Mouse (Mus musculus) stomach, embryonic 15.5 days (tissue): ENCODE measurements at regions not wholly inside any gene's neighbourhood (a gene's known extent, or its start where the extent isn't known, plus 50 kb on each side); places are given as distances from the start of the nearest gene placed in this dataset.
"Not testable (repeated sequence)": the region's sequence is repeated elsewhere in the genome, so short reads cannot be mapped to it uniquely, and the experiment has no call there.

Experiments used
- ATAC-seq: fragments of 200-750 bp; cut with Nextera tagmentation; 2 replicates; pipeline ENCODE4 v1.8.0; 2017; ENCODE audit warnings: low read depth, moderate number of reproducible peaks, moderate TSS enrichment; ENCODE audit not compliant: insufficient read depth, low FRiP score
- H3K27ac ChIP-seq: fragments of 300-500 bp; sonication (generic); 2 replicates; pipeline ENCODE4 v1.5.1; 2015; ENCODE audit warnings: mild to moderate bottlenecking, inconsistent platforms
- H3K27me3 ChIP-seq: fragments of 300-500 bp; sonication (generic); replicated peaks from 2 replicates; pipeline ENCODE4 v1.6.1; 2015; ENCODE audit warnings: inconsistent platforms
- H3K36me3 ChIP-seq: fragments of 300-500 bp; sonication (generic); 2 replicates; pipeline ENCODE4 v1.6.1; 2015; ENCODE audit warnings: inconsistent platforms
- H3K4me1 ChIP-seq: fragments of 300-500 bp; sonication (generic); 2 replicates; pipeline ENCODE4 v1.6.1; 2015; ENCODE audit warnings: inconsistent platforms
- H3K4me2 ChIP-seq: fragments of 300-500 bp; sonication (generic); 2 replicates; pipeline ENCODE4 v1.6.1; 2015; ENCODE audit warnings: mild to moderate bottlenecking, inconsistent platforms
- H3K4me3 ChIP-seq: fragments of 300-500 bp; sonication (generic); replicated peaks from 2 replicates; pipeline ENCODE4 v1.5.1; 2015; ENCODE audit warnings: inconsistent platforms
- H3K9ac ChIP-seq: fragments of 300-500 bp; sonication (generic); 2 replicates; pipeline ENCODE4 v1.6.1; 2015; ENCODE audit warnings: inconsistent platforms
- H3K9me3 ChIP-seq: fragments of 300-500 bp; sonication (generic); 2 replicates; pipeline ENCODE4 v1.6.1; 2016; ENCODE audit warnings: inconsistent platforms
- WGBS: fragments of 180-500 bp; shearing (Covaris S2); methylation state at CpG from one replicate; pipeline ENCODE4 v1.1.7; 2015; 5-methylcytosine and 5-hydroxymethylcytosine counted together

- 93% methylated on average over 1 of the region's 1 CpGs for WGBS
- H3K27ac ChIP-seq = no peak overlapping the region
- H3K36me3 ChIP-seq = no peaks in the 10 kb centered on the region
- ATAC-seq = no peak
- no peaks in the 10 kb centered on the region for H3K9me3 ChIP-seq
- H3K4me3 ChIP-seq = no peak overlapping the region
- H3K4me2 ChIP-seq = no peak overlapping the region
- H3K27me3 ChIP-seq = no peaks in the 10 kb centered on the region
- no peaks in the 10 kb centered on the region for H3K4me1 ChIP-seq
- no peak overlapping the region for H3K9ac ChIP-seq
Measured at GRCm38 (mm10) chr7:73068534-73068933, 306.8 kb upstream of the Rgma start.

DNA sequence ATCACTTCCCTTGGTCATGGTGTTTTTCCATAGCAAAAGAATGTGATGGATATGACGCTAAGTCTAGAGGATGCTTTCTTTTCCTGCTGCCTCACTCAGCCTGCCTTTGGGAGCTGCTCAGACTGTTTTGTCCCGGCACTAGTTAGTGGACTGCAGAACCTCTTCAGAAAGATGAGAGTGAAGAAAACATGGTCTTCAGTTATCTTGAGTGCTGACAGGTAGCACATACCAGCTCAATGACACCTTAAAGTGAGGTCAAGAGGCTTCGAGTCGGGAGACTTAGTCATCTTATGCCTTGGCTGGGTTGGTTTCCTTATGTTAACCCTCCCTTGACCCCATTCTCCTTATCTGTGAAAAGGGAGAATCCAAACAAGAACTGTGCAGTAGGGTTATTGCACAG is 306.0 kb upstream of the Rgma start:
- Histone ChIP-seq H3K36me3 (no peaks in the 10 kb centered on the region), H3K9me3 (no peaks in the 10 kb centered on the region), H3K27ac (no peak overlapping the region), H3K27me3 (no peaks in the 10 kb centered on the region), H3K9ac (no peak overlapping the region), H3K4me2 (no peak overlapping the region), H3K4me3 (no peak overlapping the region), H3K4me1 (no peaks in the 10 kb centered on the region)
- WGBS = 38% methylated on average over 4 of the region's 4 CpGs
- ATAC-seq = no peak

GRCm38 (mm10) chr7:73075391-73075790 is 299.9 kb upstream of the Rgma start:
- H3K4me2 ChIP-seq, H3K27ac ChIP-seq, H3K4me3 ChIP-seq, H3K27me3 ChIP-seq, H3K9me3 ChIP-seq, H3K4me1 ChIP-seq, ATAC-seq, H3K36me3 ChIP-seq, H3K9ac ChIP-seq: not testable (repeated sequence)
- 95% methylated on average over 7 of the region's 7 CpGs for WGBS

DNA sequence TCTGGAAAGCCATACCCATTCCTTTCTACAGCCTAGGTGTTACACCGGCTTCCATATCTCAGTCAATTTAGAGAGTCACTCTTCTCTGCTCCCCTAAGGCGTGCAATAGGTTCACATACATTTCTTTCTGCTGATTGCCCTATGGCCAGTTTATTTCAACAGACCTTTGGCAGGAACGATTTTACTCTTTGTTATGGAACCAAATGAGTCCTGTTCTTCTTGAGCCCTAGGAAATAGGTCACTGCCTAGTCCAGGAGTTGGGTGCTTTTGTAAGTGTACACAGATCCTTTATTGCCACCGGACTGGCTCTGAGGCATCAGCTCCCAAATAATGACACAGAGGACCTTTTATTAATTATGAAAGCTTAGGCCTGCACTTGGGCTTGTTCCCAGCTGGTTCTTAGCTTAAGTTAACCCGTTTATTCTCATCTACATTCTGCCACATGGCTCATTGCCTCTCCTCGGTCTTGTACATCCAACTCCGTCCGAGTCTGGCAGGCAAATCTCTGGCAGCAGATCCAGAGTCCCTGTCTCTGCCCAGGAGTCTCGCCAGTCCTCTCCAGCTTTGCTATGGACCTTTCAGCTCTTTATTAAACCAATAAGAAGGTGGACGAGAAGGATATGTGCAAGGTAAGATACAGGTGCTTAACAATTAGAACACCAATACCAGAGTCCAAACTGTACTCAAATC is 287.7 kb upstream of the Rgma start:
- Histone ChIP-seq H3K27ac (no peak overlapping the region), H3K4me3 (no peak overlapping the region), H3K4me2 (no peak overlapping the region), H3K9me3 (no peaks in the 10 kb centered on the region), H3K27me3 (no peaks in the 10 kb centered on the region), H3K36me3 (no peaks in the 10 kb centered on the region), H3K4me1 (no peaks in the 10 kb centered on the region), H3K9ac (no peak overlapping the region)
- ATAC-seq = no peak
- WGBS = 76% methylated on average over 10 of the region's 10 CpGs

DNA sequence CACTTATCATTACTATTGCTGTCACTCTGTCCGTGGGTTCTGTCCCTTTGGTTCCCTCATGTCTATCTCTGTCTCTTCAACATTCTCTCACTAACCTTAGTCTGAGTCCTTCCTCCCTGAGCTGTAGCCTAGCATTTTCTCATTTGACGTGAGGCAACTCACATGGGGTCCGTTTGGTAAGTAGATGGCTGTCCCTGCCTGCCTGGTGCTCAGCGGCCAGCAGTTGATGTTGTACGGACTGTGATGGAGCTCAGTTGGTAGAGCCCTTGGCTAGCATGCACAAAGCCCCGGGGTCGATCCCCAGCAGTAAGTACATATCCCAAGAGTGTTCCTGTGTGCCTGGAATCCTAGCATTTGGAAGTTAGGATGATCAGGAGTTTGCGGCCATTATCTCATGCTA is 287.0 kb upstream of the Rgma start:
- Histone ChIP-seq H3K4me2 (no peak overlapping the region), H3K9me3 (no peaks in the 10 kb centered on the region), H3K4me3 (no peak overlapping the region), H3K9ac (no peak overlapping the region), H3K27ac (no peak overlapping the region), H3K4me1 (no peaks in the 10 kb centered on the region), H3K36me3 (no peaks in the 10 kb centered on the region), H3K27me3 (no peaks in the 10 kb centered on the region)
- 88% methylated on average over 8 of the region's 8 CpGs for WGBS
- ATAC-seq = no peak

- no peaks in the 10 kb centered on the region for H3K4me1 ChIP-seq
- no peak overlapping the region for H3K4me2 ChIP-seq
- H3K9ac ChIP-seq = no peak overlapping the region
- WGBS = 97% methylated on average over 3 of the region's 3 CpGs
- H3K9me3 ChIP-seq = no peaks in the 10 kb centered on the region
- no peak for ATAC-seq
- no peaks in the 10 kb centered on the region for H3K36me3 ChIP-seq
- no peak overlapping the region for H3K27ac ChIP-seq
- no peak overlapping the region for H3K4me3 ChIP-seq
- no peaks in the 10 kb centered on the region for H3K27me3 ChIP-seq
Measured at GRCm38 (mm10) chr7:73091758-73092157, 283.6 kb upstream of the Rgma start.

DNA sequence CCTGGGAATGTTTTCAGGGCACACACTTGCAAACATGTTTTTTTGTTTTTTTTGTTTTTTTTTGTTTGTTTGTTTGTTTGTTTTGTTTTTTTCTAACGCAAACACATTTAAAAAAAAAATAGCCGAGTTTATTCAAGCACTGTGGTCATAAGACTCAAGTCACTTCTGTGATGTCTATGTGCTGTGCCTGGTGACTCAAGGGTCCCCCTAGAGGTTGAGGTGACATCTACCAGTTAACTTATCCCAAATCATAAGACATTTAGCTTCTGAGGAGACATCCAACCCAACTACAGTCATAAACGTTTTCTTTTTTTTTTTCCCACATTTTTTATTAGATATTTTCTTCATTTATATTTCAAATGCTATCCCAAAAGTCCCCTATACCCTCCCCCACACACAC is 281.2 kb upstream of the Rgma start:
- WGBS = 43% methylated on average over 3 of the region's 3 CpGs
- Histone ChIP-seq H3K27ac (no peak overlapping the region), H3K4me1 (no peaks in the 10 kb centered on the region), H3K9ac (no peak overlapping the region), H3K9me3 (no peaks in the 10 kb centered on the region), H3K27me3 (no peaks in the 10 kb centered on the region), H3K36me3 (no peaks in the 10 kb centered on the region), H3K4me3 (no peak overlapping the region), H3K4me2 (no peak overlapping the region)
- no peak for ATAC-seq

- H3K9me3 ChIP-seq = no peaks in the 10 kb centered on the region
- no peaks in the 10 kb centered on the region for H3K4me1 ChIP-seq
- H3K36me3 ChIP-seq = no peaks in the 10 kb centered on the region
- no peaks in the 10 kb centered on the region for H3K27me3 ChIP-seq
- H3K9ac ChIP-seq = no peak overlapping the region
- H3K4me3 ChIP-seq = no peak overlapping the region
- no peak overlapping the region for H3K27ac ChIP-seq
- no peak overlapping the region for H3K4me2 ChIP-seq
- ATAC-seq = no peak
- 42% methylated on average over 8 of the region's 8 CpGs for WGBS
Measured at GRCm38 (mm10) chr7:73118871-73119270, 256.4 kb upstream of the Rgma start.

DNA sequence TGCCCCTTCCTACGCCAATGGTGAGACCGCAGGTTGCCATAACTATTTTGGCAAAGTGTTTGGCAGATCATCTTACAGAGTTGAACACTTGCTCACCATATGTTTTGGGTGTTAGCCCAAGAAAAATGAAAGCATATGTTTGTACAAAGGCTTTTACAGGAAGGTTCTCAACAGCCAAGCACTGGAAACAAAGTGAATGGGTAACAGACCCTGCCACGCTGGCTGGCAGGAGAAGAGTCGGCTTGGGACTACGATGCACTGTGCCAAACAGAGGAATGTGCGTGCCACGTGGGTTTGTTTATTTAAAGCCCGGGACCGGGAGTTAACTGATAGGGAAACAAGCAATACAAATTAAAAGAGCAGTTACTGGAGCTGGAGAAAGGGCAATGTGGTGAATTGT is 255.0 kb upstream of the Rgma start:
- H3K9me3 ChIP-seq = no peaks in the 10 kb centered on the region
- H3K36me3 ChIP-seq = no peaks in the 10 kb centered on the region
- no peak for ATAC-seq
- no peak overlapping the region for H3K9ac ChIP-seq
- H3K4me3 ChIP-seq = no peak overlapping the region
- H3K27ac ChIP-seq = no peak overlapping the region
- no peaks in the 10 kb centered on the region for H3K4me1 ChIP-seq
- no peaks in the 10 kb centered on the region for H3K27me3 ChIP-seq
- WGBS = 53% methylated on average over 9 of the region's 9 CpGs
- no peak overlapping the region for H3K4me2 ChIP-seq

DNA sequence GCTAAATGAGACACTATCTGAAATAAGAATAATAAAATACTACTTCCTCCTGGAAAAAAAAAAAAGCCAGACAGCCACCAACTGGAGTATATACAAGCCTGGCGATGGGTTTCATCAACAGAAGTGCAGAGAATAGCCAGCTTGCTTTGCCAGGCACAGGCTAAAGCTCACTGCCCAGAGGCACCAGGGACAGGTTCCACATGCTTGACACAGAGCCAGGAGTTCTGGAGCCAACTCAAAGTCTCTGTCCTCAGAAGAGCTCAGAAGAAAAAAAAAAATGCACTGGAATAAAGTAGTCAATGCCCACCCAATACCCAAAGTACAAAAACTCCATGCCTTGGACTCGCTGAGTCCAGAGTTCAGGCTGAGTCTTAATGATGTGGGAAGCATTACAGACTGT is 250.3 kb upstream of the Rgma start:
- 71% methylated on average over 2 of the region's 2 CpGs for WGBS
- no peak overlapping the region for H3K4me2 ChIP-seq
- H3K27ac ChIP-seq = no peak overlapping the region
- H3K36me3 ChIP-seq = no peaks in the 10 kb centered on the region
- H3K9me3 ChIP-seq = no peaks in the 10 kb centered on the region
- H3K9ac ChIP-seq = no peak overlapping the region
- H3K4me3 ChIP-seq = no peak overlapping the region
- no peaks in the 10 kb centered on the region for H3K27me3 ChIP-seq
- no peak for ATAC-seq
- H3K4me1 ChIP-seq = no peaks in the 10 kb centered on the region

DNA sequence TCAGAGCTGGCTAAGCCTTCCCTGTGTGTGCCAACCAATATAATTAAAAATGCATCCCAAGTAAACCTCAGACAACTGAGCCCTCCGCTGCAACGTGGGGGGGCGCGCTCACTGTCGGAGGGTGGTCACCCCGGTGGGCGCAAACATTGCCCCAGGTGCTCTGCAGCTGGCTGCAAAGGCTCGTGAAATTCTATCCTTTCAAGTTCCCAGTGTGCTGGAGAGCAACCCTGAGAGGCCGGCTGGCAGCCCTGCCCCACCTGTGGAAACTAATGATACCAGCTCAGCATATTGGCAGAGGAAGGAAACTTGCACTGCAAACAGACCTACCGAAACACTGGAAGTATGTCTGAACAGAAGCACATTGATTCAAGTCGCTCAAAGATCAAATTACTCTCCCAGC is 249.4 kb upstream of the Rgma start:
- H3K9me3 ChIP-seq = no peaks in the 10 kb centered on the region
- no peak overlapping the region for H3K4me3 ChIP-seq
- no peak overlapping the region for H3K9ac ChIP-seq
- ATAC-seq = no peak
- H3K36me3 ChIP-seq = no peaks in the 10 kb centered on the region
- H3K27ac ChIP-seq = no peak overlapping the region
- no peaks in the 10 kb centered on the region for H3K27me3 ChIP-seq
- H3K4me1 ChIP-seq = no peaks in the 10 kb centered on the region
- 15% methylated on average over 11 of the region's 11 CpGs for WGBS
- H3K4me2 ChIP-seq = no peak overlapping the region

DNA sequence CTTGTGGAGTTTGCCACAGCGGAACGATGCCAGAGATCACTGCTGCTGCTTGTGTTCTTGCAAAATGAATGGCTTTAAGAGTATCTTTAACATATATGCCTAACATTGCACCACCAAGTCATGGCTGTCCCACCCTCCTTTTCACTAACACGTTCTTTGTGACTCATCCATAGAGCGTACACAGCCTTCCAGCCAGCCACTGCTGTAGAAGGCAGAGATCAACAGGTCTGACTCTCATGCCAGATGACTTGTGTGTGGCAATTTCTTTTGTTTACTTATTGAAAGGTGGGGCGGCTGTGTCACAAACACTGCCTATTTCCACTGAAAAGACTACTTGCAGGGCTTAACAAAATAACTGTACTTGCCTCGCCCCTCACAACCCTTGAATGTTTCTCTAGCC is 239.5 kb upstream of the Rgma start:
- Histone ChIP-seq H3K9me3 (no peaks in the 10 kb centered on the region), H3K27me3 (no peaks in the 10 kb centered on the region), H3K4me3 (no peak overlapping the region), H3K9ac (no peak overlapping the region), H3K27ac (no peak overlapping the region), H3K4me1 (no peaks in the 10 kb centered on the region), H3K4me2 (no peak overlapping the region), H3K36me3 (no peaks in the 10 kb centered on the region)
- no peak for ATAC-seq
- 67% methylated on average over 6 of the region's 6 CpGs for WGBS

- no peak for ATAC-seq
- no peaks in the 10 kb centered on the region for H3K9me3 ChIP-seq
- WGBS = 42% methylated on average over 5 of the region's 5 CpGs
- H3K4me3 ChIP-seq = no peak overlapping the region
- no peak overlapping the region for H3K9ac ChIP-seq
- no peak overlapping the region for H3K4me2 ChIP-seq
- H3K36me3 ChIP-seq = no peaks in the 10 kb centered on the region
- no peaks in the 10 kb centered on the region for H3K27me3 ChIP-seq
- peaks cover 6% of the 10 kb centered on the region for H3K4me1 ChIP-seq
- H3K27ac ChIP-seq = no peak overlapping the region
Measured at GRCm38 (mm10) chr7:73138269-73138668, 237.0 kb upstream of the Rgma start.
